Mouse (Mus musculus) kidney, postnatal 0 days (tissue): ENCODE measurements around the gene Galnt17. TPM values are rescaled to one million over a fixed set of nuclear protein-coding genes. Genes with fewer than 3 reads are reported as not detected.

Source experiments
- ATAC-seq: fragments of 200-750 bp; cut with Nextera tagmentation; replicated peaks from 2 replicates; pipeline ENCODE4 v1.8.0; 2017; ENCODE audit warnings: low read depth, moderate number of reproducible peaks, moderate TSS enrichment, moderate library complexity; ENCODE audit not compliant: low FRiP score
- DNase-seq: peaks from one replicate; pipeline ENCODE4 v3.0.0-alpha.2; 2016; ENCODE audit warnings: low spot score
- H3K27ac ChIP-seq: fragments of 300-500 bp; sonication (generic); 2 replicates; pipeline ENCODE4 v1.5.1; 2014; ENCODE audit warnings: mild to moderate bottlenecking
- H3K27me3 ChIP-seq: fragments of 300-500 bp; sonication (generic); 2 replicates; pipeline ENCODE4 v1.6.1; 2014; ENCODE audit warnings: low read length, mixed read lengths; ENCODE audit not compliant: insufficient read depth
- H3K36me3 ChIP-seq: fragments of 300-500 bp; sonication (generic); 2 replicates; pipeline ENCODE4 v1.6.1; 2014; ENCODE audit warnings: low read length, mixed read lengths; ENCODE audit not compliant: insufficient read depth
- H3K4me1 ChIP-seq: fragments of 300-500 bp; sonication (generic); replicated peaks from 2 replicates; pipeline ENCODE4 v1.6.1; 2014; ENCODE audit warnings: antibody characterized with exemption, low read length, mixed read lengths; ENCODE audit not compliant: insufficient read depth
- H3K4me2 ChIP-seq: fragments of 300-500 bp; sonication (generic); 2 replicates; pipeline ENCODE4 v1.6.1; 2014; ENCODE audit warnings: mild to moderate bottlenecking, low read length, moderate library complexity, mixed read lengths
- H3K4me3 ChIP-seq: fragments of 300-500 bp; sonication (generic); replicated peaks from 2 replicates; pipeline ENCODE4 v1.5.1; 2014; ENCODE audit warnings: low read depth, low read length
- H3K9ac ChIP-seq: fragments of 300-500 bp; sonication (generic); 2 replicates; pipeline ENCODE4 v1.6.1; 2014; ENCODE audit warnings: low read depth, low read length
- H3K9me3 ChIP-seq: fragments of 300-500 bp; sonication (generic); replicated peaks from 2 replicates; pipeline ENCODE4 v1.6.1; 2016; ENCODE audit warnings: low read length, inconsistent platforms, mixed read lengths
- CTCF ChIP-seq: IDR thresholded peaks from 2 replicates; pipeline ENCODE4 v1.5.1; 2016; ENCODE audit warnings: antibody characterized with exemption, low read depth, mild to moderate bottlenecking, moderate library complexity
- WGBS: fragments of 180-500 bp; shearing (Covaris S2); extraction: QIAGEN DNeasy Blood & Tissue Kit; methylation state at CpG from one replicate; pipeline ENCODE4 v1.1.7; 2014; 5-methylcytosine and 5-hydroxymethylcytosine counted together
- polyA plus RNA-seq: library from polyadenylated mRNA; unstranded; fragments of >200 nt; fragmentation: Nextera tagmentation; extraction: Ambion mirVana; gene quantifications from 2 replicates; pipeline ENCODE4 v1.2.1, GENCODE M21; 2015

Galnt17 gene
- polyA plus RNA-seq, 1 experiment from 2014 or later: 1.2 TPM

- no peaks in the 10 kb centered on the region for H3K9me3 ChIP-seq
- ATAC-seq: no peak
- no peak overlapping the region for H3K4me2 ChIP-seq
- no peaks in the 10 kb centered on the region for H3K36me3 ChIP-seq
- no peak for DNase-seq
- WGBS: 70% methylated on average over 8 of the region's 8 CpGs
- H3K27ac ChIP-seq: no peak overlapping the region
- no peaks in the 10 kb centered on the region for H3K27me3 ChIP-seq
- H3K4me3 ChIP-seq: no peak overlapping the region
- no peak for TF ChIP-seq CTCF
- H3K4me1 ChIP-seq: no peaks in the 10 kb centered on the region
- H3K9ac ChIP-seq: no peak overlapping the region
Measured at GRCm38 (mm10) chr5:131233828-131234227, 74.5 kb downstream of the Galnt17 start.

- Histone ChIP-seq H3K9me3 (no peaks in the 10 kb centered on the region), H3K4me3 (no peak overlapping the region), H3K4me2 (no peak overlapping the region), H3K27me3 (no peaks in the 10 kb centered on the region), H3K4me1 (no peaks in the 10 kb centered on the region), H3K36me3 (no peaks in the 10 kb centered on the region), H3K9ac (no peak overlapping the region), H3K27ac (no peak overlapping the region)
- ATAC-seq (no peak), DNase-seq (no peak)
- WGBS: 63% methylated on average over 11 of the region's 11 CpGs
- no peak for TF ChIP-seq CTCF
Measured at GRCm38 (mm10) chr5:131231060-131231459, 77.2 kb downstream of the Galnt17 start.

GRCm38 (mm10) chr5:131229744-131230143 lies 78.6 kb downstream of the Galnt17 start:
- no peak for TF ChIP-seq CTCF
- WGBS: 52% methylated on average over 10 of the region's 10 CpGs
- DNase-seq: no peak

GRCm38 (mm10) chr5:131223416-131223815 lies 84.9 kb downstream of the Galnt17 start:
- no peak for DNase-seq
- no peak for ATAC-seq
- WGBS: 55% methylated on average over 1 of the region's 1 CpGs
- no peak for TF ChIP-seq CTCF
- Histone ChIP-seq H3K27me3 (no peaks in the 10 kb centered on the region), H3K4me2 (no peak overlapping the region), H3K9me3 (no peaks in the 10 kb centered on the region), H3K36me3 (no peaks in the 10 kb centered on the region), H3K4me3 (no peak overlapping the region), H3K4me1 (no peaks in the 10 kb centered on the region), H3K9ac (no peak overlapping the region), H3K27ac (no peak overlapping the region)

More at GRCm38 (mm10) chr5:131229744-131230143, 78.6 kb downstream of the Galnt17 start:
- Histone ChIP-seq H3K9ac (no peak overlapping the region), H3K4me1 (no peaks in the 10 kb centered on the region), H3K36me3 (no peaks in the 10 kb centered on the region), H3K27ac (no peak overlapping the region), H3K9me3 (no peaks in the 10 kb centered on the region), H3K4me3 (no peak overlapping the region), H3K4me2 (no peak overlapping the region), H3K27me3 (no peaks in the 10 kb centered on the region)
- ATAC-seq: no peak

- no peak overlapping the region for H3K9ac ChIP-seq
- no peak for DNase-seq
- 92% methylated on average over 10 of the region's 10 CpGs for WGBS
Measured at GRCm38 (mm10) chr5:131222498-131223244, 85.6 kb downstream of the Galnt17 start.

GRCm38 (mm10) chr5:131218221-131218620 lies 90.1 kb downstream of the Galnt17 start:
- no peak for DNase-seq

More at GRCm38 (mm10) chr5:131222498-131223244, 85.6 kb downstream of the Galnt17 start:
- Histone ChIP-seq H3K4me3 (no peak overlapping the region), H3K9me3 (no peaks in the 10 kb centered on the region), H3K4me1 (no peaks in the 10 kb centered on the region), H3K4me2 (no peak overlapping the region), H3K36me3 (no peaks in the 10 kb centered on the region), H3K27ac (no peak overlapping the region), H3K27me3 (no peaks in the 10 kb centered on the region)
- no peak for TF ChIP-seq CTCF
- ATAC-seq: no peak

More at GRCm38 (mm10) chr5:131218221-131218620, 90.1 kb downstream of the Galnt17 start:
- Histone ChIP-seq H3K36me3 (no peaks in the 10 kb centered on the region), H3K4me1 (no peaks in the 10 kb centered on the region), H3K9me3 (no peaks in the 10 kb centered on the region), H3K9ac (no peak overlapping the region), H3K4me2 (no peak overlapping the region), H3K27me3 (no peaks in the 10 kb centered on the region), H3K27ac (no peak overlapping the region), H3K4me3 (no peak overlapping the region)
- ATAC-seq: no peak
- WGBS: 87% methylated on average over 3 of the region's 3 CpGs
- no peak for TF ChIP-seq CTCF
